Mouse (Mus musculus): Measurements from ENCODE around the gene Hoxb9.

- TF ChIP-seq CTCF (IDR thresholded peaks at IDR 0.05; ENCODE audit: borderline replicate concordance, insufficient read depth, low read length) = no peak
- TF ChIP-seq POLR2A (IDR thresholded peaks at IDR 0.05; ENCODE audit: low read depth, low read length) = no peak
Measured at GRCm38 (mm10) chr11:96321846-96322245, 50.6 kb downstream of the Hoxb9 start.

Measured in embryonic fibroblast, embryonic 13.5 days (primary cell).